In genomic region chr17:24715556-24715955, GRCm38 (mm10) we compare ENCODE assay signal across 21 mouse cellular contexts. TPM values are rescaled to one million over a fixed set of nuclear protein-coding genes. Genes with fewer than 3 reads are reported as not detected.
"Had no signal": no experiment of that assay in that cellular context is flagged by ENCODE, and none has a peak within 500 bp of the region (broad histone marks: within the 10 kb centered on the region; RNA-seq: fewer than 3 reads in every experiment).

No protein-coding gene starts in this region.

- H3K4me1 ChIP-seq: stomach, embryonic 15.5 days had no signal

- H3K36me3 ChIP-seq: midbrain, embryonic 15.5 days had no signal

- DNase-seq: lung, adult 2 months; lung, postnatal 14 days; lung, postnatal 36 days; right cerebral cortex, postnatal 14 days; thymus, adult 2 months; thymus, postnatal 25 days; thymus, postnatal 4 days had no signal

- H3K4me2 ChIP-seq: lung, embryonic 15.5 days; midbrain, embryonic 11.5 days; midbrain, embryonic 13.5 days; midbrain, embryonic 15.5 days; neural tube, embryonic 12.5 days; stomach, embryonic 15.5 days had no signal

- H3K27me3 ChIP-seq: lung, embryonic 15.5 days; megakaryocyte, embryonic 14.5 days; midbrain, embryonic 13.5 days; midbrain, embryonic 15.5 days; neural tube, embryonic 12.5 days; stomach, embryonic 15.5 days had no signal

- H3K9ac ChIP-seq: liver, postnatal 0 days; lung, embryonic 15.5 days; midbrain, embryonic 13.5 days; midbrain, embryonic 15.5 days; neural tube, embryonic 12.5 days; stomach, embryonic 15.5 days had no signal

- H3K4me3 ChIP-seq: lung, embryonic 15.5 days; midbrain, embryonic 13.5 days; midbrain, embryonic 15.5 days; neural tube, embryonic 12.5 days; stomach, embryonic 15.5 days had no signal

- H3K27ac ChIP-seq: lung, embryonic 15.5 days; macrophage; midbrain, embryonic 13.5 days; midbrain, embryonic 15.5 days; neural tube, embryonic 12.5 days; stomach, embryonic 15.5 days; stomach, postnatal 0 days had no signal

- H3K9me3 ChIP-seq: lung, embryonic 15.5 days; megakaryocyte, embryonic 14.5 days; midbrain, embryonic 13.5 days; midbrain, embryonic 15.5 days; neural tube, embryonic 12.5 days; stomach, embryonic 15.5 days had no signal

- ATAC-seq: liver, postnatal 0 days; lung, postnatal 0 days; midbrain, embryonic 13.5 days; midbrain, embryonic 15.5 days had no signal

RNA-seq across cellular contexts. Expression of gene Rnf151, which starts 2.3 kb away (rescaled TPM):
- polyA plus RNA-seq: liver, postnatal 0 days; lung, postnatal 0 days; macrophage; midbrain, embryonic 13.5 days; midbrain, embryonic 15.5 days; midbrain, postnatal 0 days; neural tube, embryonic 12.5 days; neural tube, embryonic 14.5 days; stomach, embryonic 15.5 days had no signal

RNA-seq across cellular contexts. Expression of gene Rpl3l, which starts 12.1 kb away (rescaled TPM):
- polyA plus RNA-seq: lung, embryonic 15.5 days; macrophage; midbrain, embryonic 11.5 days; midbrain, embryonic 13.5 days; midbrain, embryonic 15.5 days; neural tube, embryonic 12.5 days; spleen, adult 2 months; stomach, embryonic 15.5 days had no signal
